Mouse (Mus musculus) embryonic facial prominence, embryonic 11.5 days (tissue): ENCODE results near the gene Defb35. TPM values are rescaled to one million over a fixed set of nuclear protein-coding genes. Genes with fewer than 3 reads are reported as not detected.
"Not testable (repeated sequence)": the region's sequence is repeated elsewhere in the genome, so short reads cannot be mapped to it uniquely, and the experiment has no call there.

Experiments used
- ATAC-seq: fragments of 200-750 bp; cut with Nextera tagmentation; replicated peaks from 2 replicates; pipeline ENCODE4 v1.8.0; 2017; ENCODE audit warnings: low read depth; ENCODE audit not compliant: insufficient number of reproducible peaks, low FRiP score, low TSS enrichment
- DNase-seq: peaks from one replicate; pipeline ENCODE4 v3.0.0-alpha.2; 2015; ENCODE audit warnings: low spot score
- H3K27ac ChIP-seq: fragments of 300-500 bp; sonication (generic); replicated peaks from 2 replicates; pipeline ENCODE4 v1.5.1; 2014; ENCODE audit warnings: mild to moderate bottlenecking, low read depth, low read length, control low read depth
- H3K27me3 ChIP-seq: fragments of 300-500 bp; sonication (generic); 2 replicates; pipeline ENCODE4 v1.6.1; 2014; ENCODE audit warnings: mild to moderate bottlenecking, low read length, moderate library complexity, mixed read lengths; ENCODE audit not compliant: control insufficient read depth, insufficient read depth
- H3K36me3 ChIP-seq: fragments of 300-500 bp; sonication (generic); replicated peaks from 2 replicates; pipeline ENCODE4 v1.6.1; 2014; ENCODE audit warnings: low read depth, mild to moderate bottlenecking, low read length, moderate library complexity, mixed read lengths; ENCODE audit not compliant: control insufficient read depth, insufficient read depth
- H3K4me1 ChIP-seq: fragments of 300-500 bp; sonication (generic); 2 replicates; pipeline ENCODE4 v1.6.1; 2014; ENCODE audit warnings: low read length, mixed read lengths; ENCODE audit not compliant: control insufficient read depth, insufficient read depth
- H3K4me2 ChIP-seq: fragments of 300-500 bp; sonication (generic); 2 replicates; pipeline ENCODE4 v1.6.1; 2014; ENCODE audit warnings: low read depth, mild to moderate bottlenecking, control low read depth, low read length, moderate library complexity
- H3K4me3 ChIP-seq: fragments of 300-500 bp; sonication (generic); 2 replicates; pipeline ENCODE4 v1.5.1; 2014; ENCODE audit warnings: low read depth, low read length, control low read depth
- H3K9ac ChIP-seq: fragments of 300-500 bp; sonication (generic); replicated peaks from 2 replicates; pipeline ENCODE4 v1.6.1; 2014; ENCODE audit warnings: mild to moderate bottlenecking, control low read depth, low read length
- H3K9me3 ChIP-seq: fragments of 300-500 bp; sonication (generic); replicated peaks from 2 replicates; pipeline ENCODE4 v1.6.1; 2016; ENCODE audit warnings: mild to moderate bottlenecking, low read length, inconsistent platforms, mixed read lengths; ENCODE audit not compliant: control insufficient read depth
- WGBS: fragments of 180-500 bp; shearing (Covaris S2); extraction: QIAGEN DNeasy Blood & Tissue Kit; methylation state at CpG from one replicate; pipeline ENCODE4 v1.1.7; 2014; 5-methylcytosine and 5-hydroxymethylcytosine counted together
- polyA plus RNA-seq: library from polyadenylated mRNA; unstranded; fragments of >200 nt; fragmentation: Nextera tagmentation; extraction: Ambion mirVana; gene quantifications from 2 replicates; pipeline ENCODE4 v1.2.1, GENCODE M21; 2014

Gene Defb35
- not detected in 2 replicates for polyA plus RNA-seq

- 84% methylated on average over 4 of the region's 4 CpGs for WGBS
Observed at GRCm38 (mm10) chr8:21938052-21938451, at the start of gene Defb35. Defb35 (plus strand) TSS chr8:21938352.

GRCm38 (mm10) chr8:21906290-21906689 lies 31.9 kb upstream of the Defb35 start, which contains the start of gene Defb11:
Defb11 (minus strand) TSS chr8:21906412.
- not testable (repeated sequence) for DNase-seq, H3K4me1 ChIP-seq, H3K4me2 ChIP-seq, H3K27ac ChIP-seq, H3K9ac ChIP-seq, H3K4me3 ChIP-seq, H3K27me3 ChIP-seq, ATAC-seq, H3K9me3 ChIP-seq, H3K36me3 ChIP-seq

More at GRCm38 (mm10) chr8:21938052-21938451, at the start of gene Defb35:
- not testable (repeated sequence) for H3K4me3 ChIP-seq, H3K36me3 ChIP-seq, H3K4me2 ChIP-seq, ATAC-seq, H3K27ac ChIP-seq, H3K4me1 ChIP-seq, H3K27me3 ChIP-seq, DNase-seq, H3K9me3 ChIP-seq, H3K9ac ChIP-seq

- ATAC-seq (no peak), DNase-seq (no peak)
- Histone ChIP-seq H3K4me2 (no peak overlapping the region), H3K4me1 (no peaks in the 10 kb centered on the region), H3K27me3 (no peaks in the 10 kb centered on the region), H3K9me3 (no peaks in the 10 kb centered on the region), H3K27ac (no peak overlapping the region), H3K4me3 (no peak overlapping the region), H3K36me3 (no peaks in the 10 kb centered on the region), H3K9ac (no peak overlapping the region)
- WGBS = 11% methylated on average over 1 of the region's 1 CpGs
Observed at GRCm38 (mm10) chr8:21911931-21912330, 26.2 kb upstream of the Defb35 start.

GRCm38 (mm10) chr8:21912554-21912953 lies 25.6 kb upstream of the Defb35 start:
- no peak for DNase-seq
- Histone ChIP-seq H3K9me3 (no peaks in the 10 kb centered on the region), H3K4me3 (no peak overlapping the region), H3K9ac (no peak overlapping the region), H3K27me3 (no peaks in the 10 kb centered on the region), H3K4me1 (no peaks in the 10 kb centered on the region), H3K27ac (no peak overlapping the region), H3K4me2 (no peak overlapping the region), H3K36me3 (no peaks in the 10 kb centered on the region)
- WGBS = 27% methylated on average over 2 of the region's 2 CpGs
- no peak for ATAC-seq

- H3K9ac ChIP-seq = no peak overlapping the region
- WGBS = 93% methylated on average over 3 of the region's 3 CpGs
- no peaks in the 10 kb centered on the region for H3K9me3 ChIP-seq
- no peaks in the 10 kb centered on the region for H3K27me3 ChIP-seq
- DNase-seq = no peak
- H3K4me3 ChIP-seq = no peak overlapping the region
- ATAC-seq = no peak
- H3K4me1 ChIP-seq = no peaks in the 10 kb centered on the region
- no peak overlapping the region for H3K4me2 ChIP-seq
- H3K27ac ChIP-seq = no peak overlapping the region
- H3K36me3 ChIP-seq = no peaks in the 10 kb centered on the region
Observed at GRCm38 (mm10) chr8:21915625-21916024, 22.5 kb upstream of the Defb35 start.

- DNase-seq, H3K36me3 ChIP-seq, H3K4me1 ChIP-seq, H3K4me2 ChIP-seq, H3K27ac ChIP-seq, ATAC-seq, H3K9me3 ChIP-seq, H3K4me3 ChIP-seq, H3K9ac ChIP-seq, H3K27me3 ChIP-seq: not testable (repeated sequence)
- WGBS = 82% methylated on average over 3 of the region's 3 CpGs
Observed at GRCm38 (mm10) chr8:21930754-21931153, 7.4 kb upstream of the Defb35 start.

- H3K4me1 ChIP-seq = no peaks in the 10 kb centered on the region
- no peak within 1 kb of the TSS for H3K4me3 ChIP-seq
- H3K9ac ChIP-seq = no peak within 1 kb of the TSS
- no peak within 1 kb of the TSS for H3K4me2 ChIP-seq
- no peak for ATAC-seq
- H3K27me3 ChIP-seq = no peaks in the 10 kb centered on the region
- no peak for DNase-seq
- WGBS = 91% methylated on average over 6 of the region's 6 CpGs
- no peaks in the 10 kb centered on the region for H3K9me3 ChIP-seq
- no peak within 1 kb of the TSS for H3K27ac ChIP-seq
- no peaks in the 10 kb centered on the region for H3K36me3 ChIP-seq
Observed at GRCm38 (mm10) chr8:21932610-21933009, 5.5 kb upstream of the Defb35 start, which contains the start of gene Defb15. Defb15 (minus strand) TSS chr8:21932710.

GRCm38 (mm10) chr8:21946462-21946861 lies 8.3 kb downstream of the Defb35 start, which contains the start of gene Defb13:
Defb13 (plus strand) TSS chr8:21946762.
- WGBS = 77% methylated on average over 6 of the region's 6 CpGs
- Histone ChIP-seq H3K9ac (no peak within 1 kb of the TSS), H3K4me1 (no peaks in the 10 kb centered on the region), H3K9me3 (no peaks in the 10 kb centered on the region), H3K4me2 (no peak within 1 kb of the TSS; the same call in 1 of the 2 replicates), H3K4me3 (no peak within 1 kb of the TSS), H3K27me3 (no peaks in the 10 kb centered on the region), H3K36me3 (no peaks in the 10 kb centered on the region), H3K27ac (no peak within 1 kb of the TSS)
- DNase-seq (no peak), ATAC-seq (no peak)
